Mouse (Mus musculus): Measurements from ENCODE around the gene Sez6l. TPM values are rescaled to one million over a fixed set of nuclear protein-coding genes. Genes with fewer than 3 reads are reported as not detected.
A peak's percentile ranks its signal among the peaks of the same experiment; 100 is the strongest.

Sez6l gene
- total RNA-seq, 2 experiments from 2014 or later, result 174 to 177 TPM

- DNase-seq (ENCODE audit: extremely low spot score in 1 of 2, low spot score in 2 of 2), result peak; percentile 49 to 64
- intact Hi-C loops (cut with DNase I), result loop anchor here (2.0 to 10.0 kb wide), 6 partner anchors 65 to 477 kb away; no protein-coding TSS in a partner anchor
Observed at GRCm38 (mm10) chr5:112577750-112578149, 765 bp upstream of the Sez6l start.

GRCm38 (mm10) chr5:112576361-112576992, 508 bp downstream of the Sez6l start:
- intact Hi-C loops (cut with DNase I), result loop anchor here (2.0 to 10.0 kb wide), 6 partner anchors 66 to 478 kb away; no protein-coding TSS in a partner anchor
- TF ChIP-seq CTCF (IDR thresholded peaks at IDR 0.05), result no peak
- peak; percentile 33 to 51 for DNase-seq (ENCODE audit: extremely low spot score in 1 of 2, low spot score in 2 of 2)
- Histone ChIP-seq H3K4me3 (peak overlapping the region; percentile 90), H3K27ac (peak overlapping the region; percentile 96)

More at GRCm38 (mm10) chr5:112577750-112578149, 765 bp upstream of the Sez6l start:
- no peak for TF ChIP-seq CTCF (IDR thresholded peaks at IDR 0.05)
- Histone ChIP-seq H3K27ac (peak overlapping the region; percentile 96), H3K4me3 (peak overlapping the region; percentile 90)

GRCm38 (mm10) chr5:112575151-112575915, 1.7 kb downstream of the Sez6l start:
- Histone ChIP-seq H3K27ac (peak overlapping the region; percentile 96), H3K4me3 (peak overlapping the region; percentile 90)
- no peak for DNase-seq (ENCODE audit: extremely low spot score in 1 of 2, low spot score in 2 of 2)
- intact Hi-C loops (cut with DNase I), result loop anchor here (2.0 to 10.0 kb wide), 3 partner anchors 92 to 479 kb away; no protein-coding TSS in a partner anchor
- no peak for TF ChIP-seq CTCF (IDR thresholded peaks at IDR 0.05)

- Histone ChIP-seq H3K27ac (peak overlapping the region; percentile 71; the same call in 1 of the 2 replicates), H3K4me3 (peak overlapping the region; percentile 90)
- intact Hi-C loops (cut with DNase I), result loop anchor here (2.0 to 10.0 kb wide), 2 partner anchors 105 to 481 kb away; no protein-coding TSS in a partner anchor
- peak; percentile 82 to 86 for DNase-seq (ENCODE audit: extremely low spot score in 1 of 2, low spot score in 2 of 2)
- TF ChIP-seq CTCF (IDR thresholded peaks at IDR 0.05), result peak; percentile 92
Observed at GRCm38 (mm10) chr5:112573916-112574315, 3.1 kb downstream of the Sez6l start.

- no peak overlapping the region for H3K27ac ChIP-seq
- DNase-seq (ENCODE audit: extremely low spot score in 1 of 2, low spot score in 2 of 2), result no peak
- intact Hi-C loops (cut with DNase I), result loop anchor here (10.0 kb wide), 1 partner anchor 483 kb away; no protein-coding TSS in a partner anchor
Observed at GRCm38 (mm10) chr5:112572217-112572616, 4.8 kb downstream of the Sez6l start.

GRCm38 (mm10) chr5:112565489-112565888, 11.5 kb downstream of the Sez6l start:
- intact Hi-C loops (cut with DNase I), result no loop called here
- TF ChIP-seq CTCF (IDR thresholded peaks at IDR 0.05), result no peak
- DNase-seq (ENCODE audit: extremely low spot score in 1 of 2, low spot score in 2 of 2), result no peak
- no peak overlapping the region for H3K27ac ChIP-seq
- H3K4me3 ChIP-seq, result no peak overlapping the region

More at GRCm38 (mm10) chr5:112572217-112572616, 4.8 kb downstream of the Sez6l start:
- no peak for TF ChIP-seq CTCF (IDR thresholded peaks at IDR 0.05)
- no peak overlapping the region for H3K4me3 ChIP-seq

GRCm38 (mm10) chr5:112565083-112565482, 11.9 kb downstream of the Sez6l start:
- no peak for DNase-seq (ENCODE audit: extremely low spot score in 1 of 2, low spot score in 2 of 2)
- Histone ChIP-seq H3K27ac (no peak overlapping the region), H3K4me3 (no peak overlapping the region)
- intact Hi-C loops (cut with DNase I), result no loop called here
- no peak for TF ChIP-seq CTCF (IDR thresholded peaks at IDR 0.05)

- no peak for TF ChIP-seq CTCF (IDR thresholded peaks at IDR 0.05)
- no peak overlapping the region for H3K4me3 ChIP-seq
- intact Hi-C loops (cut with DNase I), result loop anchor here (5.0 kb wide), 1 partner anchor 59 kb away; no protein-coding TSS in a partner anchor
- peak overlapping the region; percentile 36 for H3K27ac ChIP-seq
- no peak for DNase-seq (ENCODE audit: extremely low spot score in 1 of 2, low spot score in 2 of 2)
Observed at GRCm38 (mm10) chr5:112560869-112561499, 16.0 kb downstream of the Sez6l start.

GRCm38 (mm10) chr5:112560139-112560538, 16.8 kb downstream of the Sez6l start:
- Histone ChIP-seq H3K4me3 (no peak overlapping the region), H3K27ac (no peak overlapping the region; the same call in 1 of the 2 replicates)
- no peak for TF ChIP-seq CTCF (IDR thresholded peaks at IDR 0.05)
- no peak for DNase-seq (ENCODE audit: extremely low spot score in 1 of 2, low spot score in 2 of 2)
- intact Hi-C loops (cut with DNase I), result loop anchor here (5.0 kb wide), 1 partner anchor 58 kb away; no protein-coding TSS in a partner anchor

- DNase-seq (ENCODE audit: extremely low spot score in 1 of 2, low spot score in 2 of 2), result no peak
- Histone ChIP-seq H3K27ac (no peak overlapping the region), H3K4me3 (no peak overlapping the region)
- intact Hi-C loops (cut with DNase I), result no loop called here
- TF ChIP-seq CTCF (IDR thresholded peaks at IDR 0.05), result no peak
Observed at GRCm38 (mm10) chr5:112557396-112557795, 19.6 kb downstream of the Sez6l start.

GRCm38 (mm10) chr5:112556640-112557039, 20.3 kb downstream of the Sez6l start:
- no peak for DNase-seq (ENCODE audit: extremely low spot score in 1 of 2, low spot score in 2 of 2)
- Histone ChIP-seq H3K27ac (no peak overlapping the region), H3K4me3 (no peak overlapping the region)
- intact Hi-C loops (cut with DNase I), result no loop called here
- no peak for TF ChIP-seq CTCF (IDR thresholded peaks at IDR 0.05)
